Mouse (Mus musculus): ENCODE measurements around the gene Tex9. TPM values are rescaled to one million over a fixed set of nuclear protein-coding genes. Genes with fewer than 3 reads are reported as not detected.

The Tex9 gene
- polyA plus RNA-seq, 1 experiment: 0.85 TPM

DNA sequence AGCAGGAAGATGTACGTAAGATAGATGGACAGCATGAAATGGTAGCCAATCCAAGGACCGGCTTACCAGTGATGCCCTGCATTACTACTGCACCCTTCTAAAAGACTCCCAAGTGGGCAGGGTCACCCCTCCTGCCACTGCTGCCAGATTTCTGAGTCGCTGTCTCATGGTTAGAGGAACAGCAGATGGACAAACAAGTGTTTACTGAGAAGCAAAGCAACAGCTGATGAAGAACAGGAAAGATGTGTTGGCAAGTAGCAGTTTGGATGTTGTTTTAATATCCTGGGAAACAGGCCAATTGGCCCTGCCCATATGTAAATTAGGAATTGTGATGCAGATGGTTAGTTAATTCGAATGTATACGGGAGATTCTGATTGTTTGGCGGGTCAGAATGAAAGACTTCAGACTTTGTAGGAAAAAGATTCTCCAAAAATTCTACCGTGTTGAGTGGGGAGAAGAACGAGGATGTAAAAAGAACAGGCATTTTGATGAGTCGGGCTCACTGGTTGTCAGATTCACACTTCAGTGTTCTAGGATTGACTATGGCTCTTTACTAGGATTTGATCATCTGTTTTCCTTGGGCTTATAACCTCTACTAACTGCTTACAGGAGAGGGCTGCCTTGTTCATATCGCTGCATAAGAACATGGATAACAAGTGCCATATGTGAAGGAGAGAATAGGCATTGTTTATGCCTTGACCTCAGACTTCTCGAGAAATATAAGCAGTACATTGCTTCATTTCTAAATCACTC is 20.4 kb upstream of the Tex9 start:
- WGBS: 70% methylated on average over 11 of the region's 11 CpGs
- Histone ChIP-seq H3K4me3 (ENCODE audit: low read depth, low read length) (no peak overlapping the region), H3K4me1 (ENCODE audit: control insufficient read depth, insufficient read depth, insufficient read length, low read length) (no peaks in the 10 kb centered on the region; the same call in 1 of the 2 replicates), H3K27me3 (ENCODE audit: control insufficient read depth, insufficient read depth, low read length) (no peaks in the 10 kb centered on the region), H3K36me3 (ENCODE audit: control insufficient read depth, insufficient read depth, low read length) (no peaks in the 10 kb centered on the region), H3K27ac (ENCODE audit: insufficient read depth, low read depth, low read length) (no peak overlapping the region)
- TF ChIP-seq POLR2A (IDR thresholded peaks at IDR 0.05; ENCODE audit: low read depth, low read length): no peak
- TF ChIP-seq CTCF (IDR thresholded peaks at IDR 0.05; ENCODE audit: extremely low read depth, insufficient read length, insufficient replicate concordance, low read depth, low read length): no peak

DNA sequence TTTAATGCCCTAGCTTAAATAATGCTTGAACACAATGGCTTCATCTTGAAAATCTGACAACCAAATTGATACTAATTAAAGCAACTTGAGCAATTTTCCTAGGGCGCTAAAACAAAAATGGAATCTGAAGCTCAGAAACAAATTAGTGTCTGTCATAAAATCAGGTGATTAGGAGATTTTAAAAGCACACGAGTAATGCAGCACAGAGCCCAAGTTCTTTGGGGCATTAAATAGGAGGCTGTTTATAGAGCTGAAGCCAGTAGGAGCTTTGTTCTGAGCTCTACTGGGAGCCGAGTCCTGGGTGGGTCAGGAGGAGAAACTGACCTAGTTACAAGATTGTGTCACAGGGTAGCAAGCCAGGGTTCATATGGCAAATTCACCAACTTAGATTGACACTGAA is 5.2 kb upstream of the Tex9 start:
- Histone ChIP-seq H3K4me3 (ENCODE audit: low read depth, low read length) (no peak overlapping the region), H3K36me3 (ENCODE audit: control insufficient read depth, insufficient read depth, low read length) (no peaks in the 10 kb centered on the region), H3K27me3 (ENCODE audit: control insufficient read depth, insufficient read depth, low read length) (no peaks in the 10 kb centered on the region), H3K27ac (ENCODE audit: insufficient read depth, low read depth, low read length) (no peak overlapping the region), H3K4me1 (ENCODE audit: control insufficient read depth, insufficient read depth, insufficient read length, low read length) (peaks cover 5% of the 10 kb centered on the region; the same call in 1 of the 2 replicates)
- TF ChIP-seq CTCF (IDR thresholded peaks at IDR 0.05; ENCODE audit: extremely low read depth, insufficient read length, insufficient replicate concordance, low read depth, low read length) (no peak), POLR2A (IDR thresholded peaks at IDR 0.05; ENCODE audit: low read depth, low read length) (no peak)
- WGBS: 85% methylated on average over 3 of the region's 3 CpGs

DNA sequence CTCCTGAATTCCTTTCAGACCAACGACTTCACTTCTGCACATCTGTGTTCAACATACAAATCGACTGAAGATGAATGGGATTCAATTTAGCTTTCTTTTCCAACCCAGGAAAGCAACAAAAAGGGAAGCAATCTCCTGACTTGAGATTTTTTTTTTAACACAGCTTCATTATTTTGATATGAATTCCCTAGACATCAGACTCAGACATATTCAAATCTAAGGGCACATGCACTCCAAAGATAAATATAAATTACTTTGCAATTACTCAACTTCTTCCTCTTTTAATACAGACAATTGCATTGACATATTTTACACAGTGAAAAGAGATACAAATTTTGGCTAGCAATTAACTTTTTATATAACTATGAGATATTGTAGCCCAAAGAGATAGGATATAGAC is 4.7 kb upstream of the Tex9 start:
- Histone ChIP-seq H3K27me3 (ENCODE audit: control insufficient read depth, insufficient read depth, low read length) (no peaks in the 10 kb centered on the region), H3K4me3 (ENCODE audit: low read depth, low read length) (no peak overlapping the region), H3K27ac (ENCODE audit: insufficient read depth, low read depth, low read length) (no peak overlapping the region), H3K36me3 (ENCODE audit: control insufficient read depth, insufficient read depth, low read length) (no peaks in the 10 kb centered on the region), H3K4me1 (ENCODE audit: control insufficient read depth, insufficient read depth, insufficient read length, low read length) (peaks cover 8% of the 10 kb centered on the region; the same call in 1 of the 2 replicates)
- TF ChIP-seq POLR2A (IDR thresholded peaks at IDR 0.05; ENCODE audit: low read depth, low read length) (no peak), CTCF (IDR thresholded peaks at IDR 0.05; ENCODE audit: extremely low read depth, insufficient read length, insufficient replicate concordance, low read depth, low read length) (no peak)
- WGBS: 68% methylated on average over 2 of the region's 2 CpGs

DNA sequence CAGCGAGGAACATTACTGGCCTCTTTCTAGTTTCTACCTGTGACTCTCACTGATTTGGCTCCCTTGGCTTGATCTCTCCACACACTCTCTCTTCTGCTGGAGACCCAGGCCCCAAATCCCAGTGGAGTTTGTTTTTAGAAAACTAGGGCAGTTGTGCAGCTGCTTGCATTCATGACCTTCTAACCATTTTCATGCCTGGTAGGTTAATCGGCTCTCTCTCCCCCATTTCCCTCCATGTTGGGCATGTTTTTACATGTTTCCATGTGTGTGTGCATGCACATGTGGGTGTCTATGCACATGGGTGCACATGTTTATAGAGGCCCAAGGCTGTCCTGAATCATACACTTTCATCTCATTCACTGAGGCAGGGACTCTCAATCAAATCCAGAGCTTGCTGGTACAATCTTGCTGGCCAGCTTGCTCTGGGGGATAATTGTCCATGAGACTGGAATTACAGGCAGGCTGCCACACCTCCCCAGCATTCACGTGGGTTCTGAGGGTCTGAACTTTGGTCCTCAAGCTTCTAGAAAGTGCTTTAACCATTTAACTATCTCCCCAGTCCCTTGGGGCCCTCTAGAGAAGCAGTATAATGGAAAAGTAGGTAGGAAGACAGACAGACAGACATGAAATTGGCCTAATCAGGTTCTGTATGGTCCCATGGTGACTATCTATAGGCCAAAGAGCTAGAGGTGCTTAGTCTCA is 2.1 kb upstream of the Tex9 start:
- peaks cover 8% of the 10 kb centered on the region; the same call in 1 of the 2 replicates for H3K4me1 ChIP-seq (ENCODE audit: control insufficient read depth, insufficient read depth, insufficient read length, low read length)
- no peak for TF ChIP-seq CTCF (IDR thresholded peaks at IDR 0.05; ENCODE audit: extremely low read depth, insufficient read length, insufficient replicate concordance, low read depth, low read length)
- TF ChIP-seq POLR2A (IDR thresholded peaks at IDR 0.05; ENCODE audit: low read depth, low read length): no peak
- no peaks in the 10 kb centered on the region for H3K36me3 ChIP-seq (ENCODE audit: control insufficient read depth, insufficient read depth, low read length)
- H3K27ac ChIP-seq (ENCODE audit: insufficient read depth, low read depth, low read length): no peak overlapping the region
- WGBS: 69% methylated on average over 3 of the region's 3 CpGs
- H3K4me3 ChIP-seq (ENCODE audit: low read depth, low read length): no peak overlapping the region
- H3K27me3 ChIP-seq (ENCODE audit: control insufficient read depth, insufficient read depth, low read length): no peaks in the 10 kb centered on the region

DNA sequence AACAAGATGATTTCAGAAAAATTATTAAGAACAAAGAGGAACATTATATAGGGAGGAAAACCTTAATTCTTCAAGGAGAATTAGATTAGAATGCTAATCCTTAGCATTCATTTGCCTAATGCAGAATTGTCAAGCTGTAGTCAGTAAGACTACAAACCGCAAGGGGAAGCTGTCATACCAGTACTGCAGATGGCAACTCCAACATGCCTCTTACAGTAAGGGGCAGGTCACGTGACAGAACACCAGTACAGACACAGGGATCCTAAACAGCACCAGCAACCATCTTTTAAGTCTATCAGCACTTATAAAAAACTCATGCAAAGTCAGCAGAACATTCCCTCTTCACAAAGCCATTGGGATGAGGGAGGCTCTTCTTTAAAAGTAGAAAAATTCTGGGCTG is 1.5 kb upstream of the Tex9 start:
- no peak overlapping the region for H3K4me3 ChIP-seq (ENCODE audit: low read depth, low read length)
- TF ChIP-seq CTCF (IDR thresholded peaks at IDR 0.05; ENCODE audit: extremely low read depth, insufficient read length, insufficient replicate concordance, low read depth, low read length) (no peak), POLR2A (IDR thresholded peaks at IDR 0.05; ENCODE audit: low read depth, low read length) (no peak)
- H3K36me3 ChIP-seq (ENCODE audit: control insufficient read depth, insufficient read depth, low read length): no peaks in the 10 kb centered on the region
- H3K27ac ChIP-seq (ENCODE audit: insufficient read depth, low read depth, low read length): no peak overlapping the region
- no peaks in the 10 kb centered on the region for H3K27me3 ChIP-seq (ENCODE audit: control insufficient read depth, insufficient read depth, low read length)
- WGBS: 84% methylated on average over 2 of the region's 2 CpGs
- peaks cover 8% of the 10 kb centered on the region; the same call in 1 of the 2 replicates for H3K4me1 ChIP-seq (ENCODE audit: control insufficient read depth, insufficient read depth, insufficient read length, low read length)

DNA sequence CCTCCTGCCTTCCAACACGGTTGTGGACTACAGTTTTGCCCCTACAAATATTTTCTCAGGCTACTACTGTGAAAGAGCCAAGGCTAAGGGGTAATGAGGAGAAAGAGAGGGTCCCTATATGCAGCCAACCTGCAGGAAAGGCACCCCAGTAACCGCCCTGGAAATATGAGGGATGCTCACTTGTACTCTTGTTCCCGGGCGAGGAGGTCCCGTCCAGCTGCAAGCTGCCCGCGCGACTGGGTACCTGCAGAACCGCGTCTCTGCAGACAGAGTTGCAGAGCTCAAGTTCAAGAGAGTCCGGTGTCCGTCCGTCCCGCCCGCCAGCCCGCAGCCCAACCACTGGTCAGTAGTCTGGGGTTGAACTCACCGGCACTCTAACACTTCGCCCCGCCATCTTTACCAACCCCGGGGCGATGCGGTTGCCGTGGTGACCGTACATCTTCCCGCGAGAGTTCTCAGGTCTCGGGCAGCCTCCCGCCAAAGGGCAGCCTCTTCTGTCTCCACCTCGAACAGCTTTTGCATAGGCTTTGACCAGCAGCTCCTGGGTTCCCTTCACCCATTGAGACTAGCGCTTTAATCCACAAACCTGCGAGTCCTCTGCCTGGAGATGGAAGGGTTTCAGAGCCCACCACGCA is 336 bp downstream of the Tex9 start:
- Histone ChIP-seq H3K36me3 (ENCODE audit: control insufficient read depth, insufficient read depth, low read length) (no peaks in the 10 kb centered on the region), H3K27ac (ENCODE audit: insufficient read depth, low read depth, low read length) (peak overlapping the region; percentile 93), H3K27me3 (ENCODE audit: control insufficient read depth, insufficient read depth, low read length) (no peaks in the 10 kb centered on the region), H3K4me1 (ENCODE audit: control insufficient read depth, insufficient read depth, insufficient read length, low read length) (peaks cover 8% of the 10 kb centered on the region; the same call in 1 of the 2 replicates), H3K4me3 (ENCODE audit: low read depth, low read length) (peak overlapping the region; percentile 82)
- TF ChIP-seq POLR2A (IDR thresholded peaks at IDR 0.05; ENCODE audit: low read depth, low read length): peak; percentile 37
- no peak for TF ChIP-seq CTCF (IDR thresholded peaks at IDR 0.05; ENCODE audit: extremely low read depth, insufficient read length, insufficient replicate concordance, low read depth, low read length)
- under 1% methylated on average over 32 of the region's 32 CpGs for WGBS

DNA sequence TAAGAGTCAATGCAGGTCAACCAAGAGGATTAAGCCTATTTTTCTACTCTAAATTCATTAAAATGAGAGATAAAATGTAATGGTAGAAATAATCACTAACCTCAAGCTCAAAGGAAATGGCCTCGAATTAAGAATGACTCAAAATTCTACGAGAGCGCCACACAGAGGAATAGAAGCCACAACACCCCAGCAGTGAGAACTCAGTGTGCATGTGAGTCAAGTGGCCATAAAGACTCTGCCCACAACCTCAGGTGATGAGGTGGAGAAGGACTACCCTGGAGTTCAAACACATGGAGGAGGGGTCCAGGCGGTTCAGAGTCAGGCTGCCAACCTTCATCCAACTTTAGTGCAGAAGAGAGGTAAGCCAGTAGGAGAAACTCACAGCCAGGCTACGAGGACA is 2.9 kb downstream of the Tex9 start:
- Histone ChIP-seq H3K36me3 (ENCODE audit: control insufficient read depth, insufficient read depth, low read length) (no peaks in the 10 kb centered on the region), H3K4me1 (ENCODE audit: control insufficient read depth, insufficient read depth, insufficient read length, low read length) (peaks cover 7% of the 10 kb centered on the region; the same call in 1 of the 2 replicates), H3K27me3 (ENCODE audit: control insufficient read depth, insufficient read depth, low read length) (no peaks in the 10 kb centered on the region), H3K27ac (ENCODE audit: insufficient read depth, low read depth, low read length) (no peak overlapping the region), H3K4me3 (ENCODE audit: low read depth, low read length) (no peak overlapping the region)
- 92% methylated on average over 5 of the region's 5 CpGs for WGBS
- TF ChIP-seq POLR2A (IDR thresholded peaks at IDR 0.05; ENCODE audit: low read depth, low read length) (no peak), CTCF (IDR thresholded peaks at IDR 0.05; ENCODE audit: extremely low read depth, insufficient read length, insufficient replicate concordance, low read depth, low read length) (no peak)
